Mouse (Mus musculus): ENCODE data around the gene 9630041A04Rik.

Gene 9630041A04Rik

DNA sequence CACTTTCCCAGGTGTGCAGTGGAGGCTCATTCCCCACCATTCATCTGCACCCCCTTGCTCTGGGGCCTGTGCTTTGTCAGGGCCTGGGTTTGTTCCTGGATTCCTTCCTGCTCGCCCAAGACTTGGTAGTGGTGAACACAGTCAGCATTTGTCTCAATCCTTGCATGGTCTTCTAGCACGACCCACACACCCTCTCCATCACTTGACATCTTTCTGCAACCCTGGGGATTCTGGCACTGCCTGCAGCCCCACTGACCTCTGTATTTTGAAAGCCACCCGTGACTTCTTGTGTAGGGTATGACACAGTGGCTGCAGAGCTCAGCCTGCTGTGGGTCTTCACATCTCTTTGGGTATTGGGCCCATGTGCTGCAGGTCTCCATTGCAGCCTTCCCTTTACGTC is 57.1 kb downstream of the 9630041A04Rik start:
- no peak for DNase-seq (ENCODE audit: low read depth in 1 of 2, low spot score in 2 of 2)

- no peak for DNase-seq (ENCODE audit: low read depth in 1 of 2, low spot score in 2 of 2)
These were observed 57.7 kb downstream of the 9630041A04Rik start for GRCm38 (mm10) chr9:101919324-101919723.

DNA sequence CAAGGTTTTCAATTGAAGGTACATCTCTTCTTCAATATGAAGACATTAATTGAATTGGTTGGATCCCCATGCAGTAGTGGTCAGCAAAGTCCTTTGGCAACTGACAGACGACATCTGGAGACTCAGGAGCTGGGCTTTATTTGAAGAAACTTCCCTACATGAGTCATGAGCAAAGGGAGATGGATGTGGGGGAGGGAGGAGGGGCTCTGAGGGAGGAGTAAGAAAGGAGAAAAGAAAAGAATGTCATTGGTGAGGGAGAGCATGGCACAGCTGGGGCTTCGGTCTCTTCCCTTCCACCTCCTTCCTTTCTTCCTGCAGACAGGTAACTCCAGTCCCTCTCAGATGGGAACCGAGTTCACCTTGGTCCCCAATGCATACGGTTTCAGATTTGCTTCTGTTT is 61.2 kb downstream of the 9630041A04Rik start:
- no peak for DNase-seq (ENCODE audit: low read depth in 1 of 2, low spot score in 2 of 2)

GRCm38 (mm10) chr9:101924829-101925228 is 63.2 kb downstream of the 9630041A04Rik start:
- DNase-seq (ENCODE audit: low read depth in 1 of 2, low spot score in 2 of 2): no peak

GRCm38 (mm10) chr9:101933946-101934573 is 72.4 kb downstream of the 9630041A04Rik start:
- DNase-seq (ENCODE audit: low read depth in 1 of 2, low spot score in 2 of 2): no peak

GRCm38 (mm10) chr9:101934887-101935286 is 73.2 kb downstream of the 9630041A04Rik start:
- DNase-seq (ENCODE audit: low read depth in 1 of 2, low spot score in 2 of 2): no peak

DNA sequence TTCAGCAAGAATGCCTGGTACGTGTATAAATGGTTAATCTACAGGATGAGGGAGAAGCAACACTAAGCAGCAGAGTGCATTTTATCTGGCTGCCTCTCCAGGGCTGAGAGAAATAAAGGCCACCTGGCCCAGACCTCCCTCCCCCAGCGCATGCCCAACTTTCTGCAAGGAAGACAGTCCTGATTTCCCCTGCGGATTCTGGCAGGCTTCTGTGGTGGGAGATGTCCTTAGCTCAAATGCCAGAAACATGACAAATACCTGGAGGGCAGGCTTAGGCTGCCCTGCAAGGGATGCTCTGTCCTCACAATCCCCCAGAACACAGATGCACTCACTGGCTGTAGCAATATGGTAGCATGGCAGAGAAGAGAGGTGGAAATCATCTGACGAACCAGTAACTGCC is 76.4 kb downstream of the 9630041A04Rik start:
- DNase-seq (ENCODE audit: low read depth in 1 of 2, low spot score in 2 of 2): no peak

DNA sequence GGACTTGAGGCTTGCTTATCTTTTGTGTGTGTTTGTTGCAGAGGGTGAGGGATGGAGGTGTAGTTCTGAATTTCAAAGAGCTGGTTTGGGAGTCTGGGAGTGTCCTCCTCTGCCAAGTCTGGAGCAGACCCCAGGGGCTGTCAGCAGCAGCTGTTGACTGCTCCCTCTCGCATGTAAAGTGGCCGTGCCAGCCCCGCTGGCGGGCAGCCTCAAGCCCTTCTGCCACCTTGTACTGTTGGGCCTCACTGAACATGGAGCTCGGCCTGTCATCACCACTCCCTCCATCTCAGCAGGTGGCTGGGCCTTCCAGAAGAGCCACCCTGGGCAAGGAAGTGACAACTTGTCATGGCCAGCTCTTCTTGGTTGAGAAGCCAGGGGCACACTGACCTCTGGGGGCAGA is 77.4 kb downstream of the 9630041A04Rik start:
- no peak for DNase-seq (ENCODE audit: low read depth in 1 of 2, low spot score in 2 of 2)

DNA sequence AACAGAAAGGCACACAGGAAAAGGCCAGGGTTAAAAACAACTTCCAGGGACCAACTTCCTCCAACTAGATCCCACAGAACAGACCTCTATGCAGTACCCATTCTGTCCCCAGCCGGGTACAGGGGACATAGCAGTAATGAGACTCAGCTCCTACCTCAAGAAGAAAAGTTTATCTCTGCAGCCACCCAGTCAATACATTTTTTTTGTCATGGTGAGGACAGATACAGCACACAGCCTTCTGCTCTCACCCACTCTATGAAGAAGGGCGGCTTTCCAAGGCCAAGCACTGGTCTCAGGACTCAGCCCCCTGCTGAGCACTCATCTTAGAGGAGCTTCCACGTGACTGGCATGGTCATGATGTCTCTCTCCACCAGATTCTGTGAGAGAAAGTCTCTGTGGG is 78.5 kb downstream of the 9630041A04Rik start:
- DNase-seq (ENCODE audit: low read depth in 1 of 2, low spot score in 2 of 2): no peak

DNA sequence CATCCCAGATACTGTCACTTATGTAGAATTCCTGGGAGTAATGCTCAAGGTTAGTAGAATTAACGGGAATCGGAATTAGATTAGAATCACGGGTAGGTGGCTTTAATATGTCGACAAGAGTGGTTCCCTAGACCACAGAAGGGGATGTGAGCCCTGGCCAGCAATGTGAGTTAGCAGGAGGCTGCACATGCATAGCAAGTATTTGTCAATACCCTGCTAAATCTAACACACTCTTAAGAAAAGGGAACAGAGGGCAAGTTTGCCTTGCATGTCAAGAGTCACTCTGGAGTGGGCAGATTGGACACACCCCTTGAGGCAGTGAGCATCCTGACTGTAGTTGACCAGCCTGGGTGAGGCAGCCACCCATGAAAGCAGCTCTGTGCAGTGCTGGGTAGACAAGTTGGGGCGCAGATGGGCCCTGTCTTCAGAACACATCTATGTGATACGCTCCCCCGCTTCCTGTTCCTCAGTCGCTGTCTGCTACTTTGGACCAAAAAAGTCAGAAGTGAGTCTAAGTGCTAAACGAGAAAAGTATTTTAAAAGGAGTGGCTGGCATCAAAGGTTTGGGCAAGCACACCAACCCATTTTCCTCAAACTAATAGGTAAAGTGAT is 80.5 kb downstream of the 9630041A04Rik start:
- no peak for DNase-seq (ENCODE audit: low read depth in 1 of 2, low spot score in 2 of 2)

- no peak for DNase-seq (ENCODE audit: low read depth in 1 of 2, low spot score in 2 of 2)
These were observed 83.7 kb downstream of the 9630041A04Rik start for GRCm38 (mm10) chr9:101945326-101945725.

DNA sequence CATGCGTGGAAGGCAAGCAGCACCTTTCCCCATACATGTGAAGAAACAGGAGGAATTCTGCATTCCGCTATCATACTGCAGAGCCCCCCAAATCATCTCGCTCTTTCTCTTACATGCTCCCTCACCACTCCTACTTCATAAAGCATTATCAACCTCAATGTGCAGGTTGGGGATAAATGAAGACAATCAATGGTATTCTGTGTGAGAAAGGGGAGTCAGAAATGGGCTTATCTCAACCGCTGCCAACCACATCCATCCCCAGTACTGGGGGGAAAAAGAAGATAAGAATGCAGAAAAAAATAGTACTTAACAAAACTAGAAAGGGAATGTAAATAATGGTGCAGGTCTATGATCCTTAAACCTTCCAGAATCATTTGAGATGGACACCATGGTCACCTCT is 84.2 kb downstream of the 9630041A04Rik start:
- DNase-seq (ENCODE audit: low read depth in 1 of 2, low spot score in 2 of 2): no peak

- DNase-seq (ENCODE audit: low read depth in 1 of 2, low spot score in 2 of 2): no peak
These were observed 88.5 kb downstream of the 9630041A04Rik start for GRCm38 (mm10) chr9:101950101-101950500.

DNA sequence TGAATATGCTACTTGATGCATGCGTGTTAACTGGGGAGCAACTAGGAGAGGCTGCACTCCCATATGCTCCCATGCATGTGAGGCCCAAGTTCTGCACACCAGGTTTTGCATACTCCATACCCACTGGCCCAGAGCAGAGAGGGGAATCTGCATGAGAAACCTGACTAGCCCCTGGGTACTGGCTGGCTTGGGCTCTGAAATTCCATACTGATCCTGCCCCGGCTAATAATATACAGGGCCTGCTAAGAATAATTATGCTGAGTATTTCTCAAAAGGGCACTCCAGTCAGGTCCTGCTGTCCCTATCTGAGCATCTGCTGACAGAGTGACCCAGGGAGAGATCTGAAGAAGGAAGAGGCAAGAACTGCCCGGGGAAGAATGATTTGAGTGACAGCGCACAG is 92.9 kb downstream of the 9630041A04Rik start:
- no peak for DNase-seq (ENCODE audit: low read depth in 1 of 2, low spot score in 2 of 2)

DNA sequence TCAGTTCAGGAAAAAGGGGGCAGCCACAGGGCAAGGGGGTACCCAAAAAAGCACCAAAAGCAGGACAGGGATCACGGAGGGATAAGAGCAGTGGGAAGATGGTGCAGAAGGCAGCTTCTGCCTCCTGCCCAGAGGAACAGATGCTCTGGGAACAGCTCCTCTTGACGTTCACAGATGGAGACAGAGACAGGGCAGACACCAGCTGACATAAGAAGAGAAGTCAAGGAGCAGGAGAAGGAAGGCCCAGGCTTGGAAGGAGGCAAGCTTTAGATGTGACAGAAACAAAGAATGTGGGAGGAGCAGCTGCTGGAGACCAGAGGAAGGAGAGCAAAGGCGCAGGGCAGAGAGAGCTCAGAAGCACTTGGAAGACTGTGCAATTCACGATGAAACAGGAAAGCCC is 94.6 kb downstream of the 9630041A04Rik start:
- no peak for DNase-seq (ENCODE audit: low read depth in 1 of 2, low spot score in 2 of 2)

GRCm38 (mm10) chr9:101971806-101972205 is 110.2 kb downstream of the 9630041A04Rik start:
- DNase-seq (ENCODE audit: low read depth in 1 of 2, low spot score in 2 of 2): no peak

- DNase-seq (ENCODE audit: low read depth in 1 of 2, low spot score in 2 of 2): no peak
These were observed 110.7 kb downstream of the 9630041A04Rik start for GRCm38 (mm10) chr9:101972314-101972713.

GRCm38 (mm10) chr9:101976884-101977465 is 115.3 kb downstream of the 9630041A04Rik start:
- DNase-seq (ENCODE audit: low read depth in 1 of 2, low spot score in 2 of 2): no peak

GRCm38 (mm10) chr9:101981161-101981560 is 119.5 kb downstream of the 9630041A04Rik start:
- DNase-seq (ENCODE audit: low read depth in 1 of 2, low spot score in 2 of 2): no peak

DNA sequence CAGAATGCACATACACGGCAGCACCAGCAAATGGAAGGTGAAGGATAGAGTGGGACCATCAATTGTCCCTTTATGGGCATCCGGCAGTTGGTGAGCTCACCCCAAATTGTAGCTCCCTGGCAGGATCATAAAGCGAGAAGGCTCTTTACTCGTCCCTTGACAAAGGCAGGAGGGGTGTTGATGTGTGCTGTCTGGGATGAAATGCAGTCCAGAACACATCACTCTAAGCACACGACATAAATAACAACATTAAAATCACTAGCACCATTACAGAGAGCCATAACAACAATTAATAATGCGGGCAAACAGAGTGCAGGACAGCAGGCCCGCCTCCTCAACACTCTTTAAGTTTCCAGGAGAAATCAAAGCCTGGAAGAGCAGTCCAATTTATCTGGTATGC is 120.7 kb downstream of the 9630041A04Rik start:
- DNase-seq (ENCODE audit: low read depth in 1 of 2, low spot score in 2 of 2): no peak

DNA sequence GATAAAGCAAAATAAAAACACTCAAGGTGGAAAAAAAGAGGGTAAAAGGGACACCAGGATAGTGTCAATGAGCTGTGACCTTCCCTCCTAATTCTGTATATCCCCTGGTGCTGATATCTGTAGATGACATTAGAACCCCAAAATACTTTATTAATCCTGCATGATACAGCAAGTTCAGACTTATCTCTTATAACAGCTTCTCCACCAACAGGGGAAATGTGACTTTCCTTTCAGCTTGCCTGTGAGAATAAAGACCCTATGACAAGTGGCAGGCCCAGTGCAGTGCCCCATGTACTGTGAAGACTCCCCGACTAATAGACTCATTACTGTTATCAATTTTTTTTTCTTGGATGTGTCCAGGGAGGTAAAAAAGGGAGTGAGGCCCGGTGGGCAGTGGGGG is 125.3 kb downstream of the 9630041A04Rik start:
- no peak for DNase-seq (ENCODE audit: low read depth in 1 of 2, low spot score in 2 of 2)

- DNase-seq (ENCODE audit: low read depth in 1 of 2, low spot score in 2 of 2): no peak
These were observed 128.4 kb downstream of the 9630041A04Rik start for GRCm38 (mm10) chr9:101990032-101990431.

- no peak for DNase-seq (ENCODE audit: low read depth in 1 of 2, low spot score in 2 of 2)
These were observed 129.2 kb downstream of the 9630041A04Rik start for GRCm38 (mm10) chr9:101990836-101991235.

All from monocyte, adult 2 months (primary cell).